Mouse (Mus musculus) layer of hippocampus, adult 2 months (tissue): Measurements from ENCODE around the gene Ghrhr. TPM values are rescaled to one million over a fixed set of nuclear protein-coding genes. Genes with fewer than 3 reads are reported as not detected.

Source experiments
- DNase-seq, 2 experiments: peaks; one replicate each; pipeline ENCODE4 v3.0.0; 2022; ENCODE audit warnings: low spot score in 2 of 2
- H3K27ac ChIP-seq: fragments of 200-600 bp; 2 replicates; pipeline ENCODE4 v1.8.1; 2022
- H3K4me3 ChIP-seq: fragments of 200-600 bp; 2 replicates; pipeline ENCODE4 v1.8.1; 2022; ENCODE audit warnings: mild to moderate bottlenecking
- CTCF ChIP-seq: fragments of 200-600 bp; conservative IDR thresholded peaks from 2 replicates; pipeline ENCODE4 v1.8.1; 2022; ENCODE audit warnings: antibody characterized with exemption, mild to moderate bottlenecking, moderate library complexity
- long read RNA-seq, 2 experiments: library from polyadenylated mRNA; stranded (forward); transcript quantifications; one replicate each; pipeline ENCODE4 v2.0.0; 2021; ENCODE audit warnings: borderline mapping rate in 2 of 2
- total RNA-seq, 2 experiments: library from RNA; stranded (reverse); gene quantifications; 2 replicates each; pipeline ENCODE4 v1.2.3; 2021

The Ghrhr gene
- total RNA-seq, result not detected
- long read RNA-seq, experiment 1, result 0 reads
- long read RNA-seq, experiment 2, result 0 reads

DNA sequence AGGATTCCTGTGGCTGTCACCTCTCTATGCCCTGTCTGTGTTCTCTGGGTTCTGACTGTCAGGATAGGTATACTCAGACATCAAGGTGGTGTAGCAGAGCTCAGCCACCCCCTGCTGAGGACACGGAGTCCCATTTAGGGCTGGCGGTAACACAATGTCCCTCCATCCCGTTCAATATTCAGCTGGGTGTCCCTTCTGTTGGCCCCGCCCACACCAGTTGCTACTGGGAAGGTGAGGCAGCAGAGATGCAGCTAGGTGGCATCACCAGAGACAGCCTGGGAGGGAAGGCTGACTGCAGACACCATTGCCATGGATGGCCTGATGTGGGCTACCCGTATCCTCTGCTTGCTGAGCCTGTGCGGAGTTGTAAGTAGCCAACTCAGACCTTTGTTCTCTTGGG, at the start of gene Ghrhr:
Ghrhr (plus strand) TSS at position 220 of the 400 bp plus-strand sequence.
- H3K4me3 ChIP-seq, result no peak within 1 kb of the TSS
- no peak within 1 kb of the TSS for H3K27ac ChIP-seq
- no peak for DNase-seq
- TF ChIP-seq CTCF, result no peak

GRCm38 (mm10) chr6:55326299-55326698, 49.8 kb upstream of the Ghrhr start:
- TF ChIP-seq CTCF, result no peak
- no peak overlapping the region for H3K4me3 ChIP-seq
- no peak for DNase-seq
- no peak overlapping the region for H3K27ac ChIP-seq

GRCm38 (mm10) chr6:55327326-55327725, 48.8 kb upstream of the Ghrhr start:
- TF ChIP-seq CTCF, result no peak

GRCm38 (mm10) chr6:55328179-55328578, 47.9 kb upstream of the Ghrhr start:
- Histone ChIP-seq H3K4me3 (no peak overlapping the region), H3K27ac (no peak overlapping the region)
- TF ChIP-seq CTCF, result no peak
- no peak for DNase-seq

More at GRCm38 (mm10) chr6:55327326-55327725, 48.8 kb upstream of the Ghrhr start:
- H3K27ac ChIP-seq, result no peak overlapping the region
- no peak for DNase-seq
- no peak overlapping the region for H3K4me3 ChIP-seq

- TF ChIP-seq CTCF, result no peak
- H3K4me3 ChIP-seq, result no peak overlapping the region
Observed at GRCm38 (mm10) chr6:55331315-55331714, 44.8 kb upstream of the Ghrhr start.

GRCm38 (mm10) chr6:55332100-55332772, 43.9 kb upstream of the Ghrhr start:
- Histone ChIP-seq H3K4me3 (no peak overlapping the region), H3K27ac (no peak overlapping the region)
- no peak for TF ChIP-seq CTCF
- DNase-seq, result no peak

More at GRCm38 (mm10) chr6:55331315-55331714, 44.8 kb upstream of the Ghrhr start:
- H3K27ac ChIP-seq, result no peak overlapping the region
- DNase-seq, result no peak

GRCm38 (mm10) chr6:55332773-55333109, 43.4 kb upstream of the Ghrhr start:
- DNase-seq, result no peak
- H3K4me3 ChIP-seq, result no peak overlapping the region
- no peak for TF ChIP-seq CTCF
- no peak overlapping the region for H3K27ac ChIP-seq

DNA sequence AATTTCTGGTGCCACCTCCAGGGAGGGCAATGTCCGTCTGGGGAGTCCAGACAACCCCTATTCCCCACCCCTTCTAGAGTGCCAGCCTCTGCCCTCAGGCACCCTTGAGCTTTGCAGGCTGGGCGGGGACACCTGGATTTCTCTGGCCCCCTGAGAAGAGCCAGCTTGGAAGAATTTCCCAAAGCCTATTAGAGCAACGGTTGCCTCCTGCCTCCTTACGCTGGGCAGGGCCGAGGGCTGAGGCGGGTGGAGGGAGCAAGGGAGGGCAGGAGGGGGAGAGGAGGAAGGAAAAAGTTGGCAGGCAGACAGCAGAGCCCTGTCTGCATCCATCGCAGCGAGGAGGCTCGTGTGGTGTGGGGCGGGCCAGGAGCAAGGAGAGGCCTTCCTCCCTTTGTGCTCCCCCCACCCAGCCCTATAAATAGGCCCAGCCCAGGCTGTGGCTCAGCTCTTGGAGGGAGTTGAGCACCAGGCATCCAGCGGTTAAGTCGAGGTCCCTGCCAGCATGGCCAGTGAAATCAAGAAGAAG, 40.0 kb upstream of the Ghrhr start, which contains the start of gene Aqp1:
Aqp1 (plus strand) TSS at position 444 of the 526 bp plus-strand sequence.
- no peak within 1 kb of the TSS for H3K4me3 ChIP-seq
- no peak for TF ChIP-seq CTCF

DNA sequence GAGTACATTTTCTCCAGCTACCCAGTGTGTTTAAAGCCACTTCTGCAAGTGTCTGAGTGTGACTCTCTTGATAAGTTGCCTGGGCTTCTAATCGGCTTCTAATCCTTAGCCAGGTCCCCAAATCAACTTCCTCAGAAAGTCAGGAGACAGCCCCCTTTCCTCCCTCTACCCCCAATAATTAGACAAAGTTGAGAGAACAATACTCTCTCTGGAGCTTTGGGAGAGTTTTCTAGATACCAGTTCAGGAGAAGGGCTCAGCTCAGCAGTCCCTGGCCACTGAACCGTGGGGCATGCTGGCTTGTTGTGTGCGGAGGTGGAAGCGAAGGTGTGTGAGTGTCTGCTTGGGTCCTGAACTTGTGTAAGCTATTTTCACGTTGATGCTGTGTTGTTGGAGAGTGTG, 38.9 kb upstream of the Ghrhr start:
- no peak for DNase-seq
- no peak for TF ChIP-seq CTCF
- H3K4me3 ChIP-seq, result no peak overlapping the region
- H3K27ac ChIP-seq, result no peak overlapping the region

More for the DNA sequence above, 40.0 kb upstream of the Ghrhr start, which contains the start of gene Aqp1:
- DNase-seq, result no peak
- no peak within 1 kb of the TSS for H3K27ac ChIP-seq

GRCm38 (mm10) chr6:55338077-55338476, 38.0 kb upstream of the Ghrhr start:
- DNase-seq, result no peak
- Histone ChIP-seq H3K4me3 (no peak overlapping the region), H3K27ac (no peak overlapping the region)
- TF ChIP-seq CTCF, result no peak

GRCm38 (mm10) chr6:55338934-55339825, 36.9 kb upstream of the Ghrhr start:
- no peak for DNase-seq
- TF ChIP-seq CTCF, result no peak
- no peak overlapping the region for H3K27ac ChIP-seq
- H3K4me3 ChIP-seq, result no peak overlapping the region

GRCm38 (mm10) chr6:55341688-55342087, 34.4 kb upstream of the Ghrhr start:
- no peak overlapping the region for H3K4me3 ChIP-seq
- DNase-seq, result no peak
- TF ChIP-seq CTCF, result no peak
- H3K27ac ChIP-seq, result no peak overlapping the region

DNA sequence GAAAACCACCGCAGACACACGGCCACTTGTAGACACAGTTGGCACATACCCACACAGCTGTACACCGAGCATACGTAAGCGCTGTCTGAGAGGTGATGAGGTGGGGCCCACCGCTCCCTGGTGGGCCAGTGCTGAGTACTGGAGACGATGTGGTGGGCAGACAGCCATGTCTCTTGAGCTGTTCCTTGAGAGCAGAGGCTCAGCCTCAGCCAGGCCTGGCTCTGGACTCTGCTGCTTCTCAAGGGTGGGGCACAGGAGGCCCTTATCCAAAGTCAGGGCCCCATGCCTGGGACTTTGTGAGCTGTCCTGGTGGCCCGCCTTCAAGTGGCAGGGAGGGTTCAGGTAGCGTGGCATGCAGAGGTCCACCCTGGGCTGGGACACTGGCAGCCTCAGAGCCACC, 33.8 kb upstream of the Ghrhr start:
- DNase-seq, result no peak
- Histone ChIP-seq H3K27ac (no peak overlapping the region), H3K4me3 (no peak overlapping the region)
- no peak for TF ChIP-seq CTCF

DNA sequence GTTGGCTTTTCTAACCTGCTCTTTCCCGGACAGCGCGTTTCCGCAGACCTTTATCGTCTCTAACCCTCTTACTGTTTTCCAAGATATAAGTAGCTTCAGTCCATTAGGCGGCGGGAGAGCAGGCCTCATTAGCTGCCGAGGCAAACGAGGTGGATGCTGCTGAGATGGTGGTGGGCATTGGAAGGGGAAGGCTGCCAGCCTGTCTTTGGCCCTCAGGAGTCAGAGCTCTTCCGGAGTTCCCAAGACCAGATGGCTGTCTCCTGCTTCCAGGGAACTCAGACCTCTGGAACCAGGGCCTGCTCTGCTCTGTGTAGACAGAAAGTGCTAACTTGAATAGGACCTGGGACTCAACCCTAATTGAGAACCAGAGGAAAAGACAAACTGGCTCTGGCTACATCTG, 32.6 kb upstream of the Ghrhr start:
- DNase-seq, result no peak
- H3K27ac ChIP-seq, result peak overlapping the region; percentile 33; the same call in 1 of the 2 replicates
- no peak overlapping the region for H3K4me3 ChIP-seq
- TF ChIP-seq CTCF, result no peak
